Comparison of ENCODE assay signal across 7 mouse cellular contexts in genomic region chr13:81650382-81650781, GRCm38 (mm10). TPM values are rescaled to one million over a fixed set of nuclear protein-coding genes. Genes with fewer than 3 reads are reported as not detected.
DNase-seq lines count a peak whose midpoint lies in the region; ATAC-seq and TF ChIP-seq lines count a peak whose summit lies in the region.
"Not testable (repeated sequence)": the region's sequence is repeated elsewhere in the genome, so short reads cannot be mapped to it uniquely, and the experiment has no call there.
"Had no signal": no experiment of that assay in that cellular context is flagged by ENCODE, and none has a peak within 500 bp of the region (broad histone marks: within the 10 kb centered on the region; RNA-seq: fewer than 3 reads in every experiment).

No protein-coding gene starts in this region.

- H3K27me3 ChIP-seq in G1E (ENCODE audit: insufficient read depth, low read length); erythroblast, embryonic 14.5 days (ENCODE audit: control insufficient read depth); liver, embryonic 12.5 days (replicated peaks); liver, embryonic 14.5 days (ENCODE audit: control insufficient read depth, insufficient read depth, low read length); liver, embryonic 16.5 days (ENCODE audit: control insufficient read depth, insufficient read depth, low read depth, low read length): not testable (repeated sequence)

- peak; percentile 76 for TF ChIP-seq EP300 in liver, embryonic 14.5 days (IDR thresholded peaks at IDR 0.05; ENCODE audit: low read depth)

- WGBS in liver, embryonic 12.5 days (ENCODE audit: insufficient replicate concordance) = 29% methylated on average over 5 of the region's 6 CpGs
- 22% methylated on average over 4 of the region's 6 CpGs for WGBS in liver, embryonic 14.5 days (ENCODE audit: insufficient replicate concordance)
- WGBS in liver, embryonic 16.5 days (ENCODE audit: insufficient replicate concordance) = 21% methylated on average over 5 of the region's 6 CpGs

- not testable (repeated sequence) for H3K36me3 ChIP-seq in G1E (replicated peaks); erythroblast, embryonic 14.5 days (ENCODE audit: control insufficient read depth); liver, embryonic 12.5 days; liver, embryonic 14.5 days (replicated peaks; ENCODE audit: control insufficient read depth, insufficient read depth, low read depth); liver, embryonic 16.5 days (ENCODE audit: control insufficient read depth, insufficient read depth)

- peaks cover 64% of the 10 kb centered on the region for H3K4me1 ChIP-seq in G1E (ENCODE audit: insufficient read depth, low read depth, low read length)
- H3K4me1 ChIP-seq in erythroblast, embryonic 14.5 days (ENCODE audit: control insufficient read depth) = peaks cover 42% of the 10 kb centered on the region
- peaks cover 40% of the 10 kb centered on the region for H3K4me1 ChIP-seq in liver, embryonic 12.5 days
- peaks cover 24 to 28% of the 10 kb centered on the region in 2 experiments for H3K4me1 ChIP-seq in liver, embryonic 14.5 days (replicated peaks; ENCODE audit: control insufficient read depth in 2 of 2, insufficient read depth in 2 of 2, low read length in 1 of 2)
- H3K4me1 ChIP-seq in liver, embryonic 16.5 days (ENCODE audit: control insufficient read depth, low read depth, low read length) = not testable (repeated sequence)

- peak overlapping the region; percentile 55; the same call in 1 of the 2 replicates for H3K4me3 ChIP-seq in G1E (ENCODE audit: low read depth, low read length)
- peak overlapping the region; percentile 40 for H3K4me3 ChIP-seq in erythroblast, embryonic 14.5 days (replicated peaks)
- not testable (repeated sequence) for H3K4me3 ChIP-seq in liver, embryonic 12.5 days; liver, embryonic 14.5 days (ENCODE audit: insufficient read depth in 1 of 2, low read depth in 2 of 2, low read length in 2 of 2); liver, embryonic 16.5 days (ENCODE audit: low read depth, low read length)

- not testable (repeated sequence) for ATAC-seq in G1E (ENCODE audit: extremely low read depth, insufficient number of reproducible peaks, low FRiP score, poor library complexity, severe bottlenecking); liver, embryonic 16.5 days (ENCODE audit: low read depth)
- peak; percentile 47; the same call in 1 of the 2 replicates for ATAC-seq in liver, embryonic 12.5 days
- peak; percentile 41; the same call in 1 of the 2 replicates for ATAC-seq in liver, embryonic 14.5 days (ENCODE audit: insufficient read depth)

- DNase-seq in G1E (ENCODE audit: low spot score) = not testable (repeated sequence)
- DNase-seq in c-Kit-positive CD71-positive TER-119-negative erythroid progenitor cells, embryonic 14.5 days (ENCODE audit: low read depth) = peak; percentile 43
- DNase-seq in liver, embryonic 14.5 days (ENCODE audit: low read depth in 3 of 3, low spot score in 3 of 3) = peak in 1 of 3 experiments; percentile 32

- not testable (repeated sequence) for TF ChIP-seq CTCF in G1E (IDR thresholded peaks at IDR 0.05; ENCODE audit: low read depth, low read length); liver, embryonic 14.5 days (IDR thresholded peaks at IDR 0.05; ENCODE audit: low read depth)

- not testable (repeated sequence) for H3K9me3 ChIP-seq in G1E (replicated peaks); erythroblast, embryonic 14.5 days (ENCODE audit: control insufficient read depth, low read length); liver, embryonic 12.5 days (replicated peaks); liver, embryonic 14.5 days (ENCODE audit: control insufficient read depth, low read length); liver, embryonic 16.5 days (replicated peaks; ENCODE audit: control insufficient read depth, low read length)

- not testable (repeated sequence) for H3K9ac ChIP-seq in liver, embryonic 12.5 days; liver, embryonic 14.5 days (replicated peaks); liver, embryonic 16.5 days (ENCODE audit: low read depth, low read length)

- peak overlapping the region; percentile 38 for H3K4me2 ChIP-seq in liver, embryonic 12.5 days
- H3K4me2 ChIP-seq in liver, embryonic 14.5 days (ENCODE audit: low read depth) = peak overlapping the region; percentile 41
- H3K4me2 ChIP-seq in liver, embryonic 16.5 days (ENCODE audit: low read depth, low read length) = peak overlapping the region; percentile 37; the same call in 1 of the 2 replicates

- H3K27ac ChIP-seq in liver, embryonic 12.5 days = 0 out of 2 replicates have a peak overlapping the region, but pooled peaks have one; percentile 27
- not testable (repeated sequence) for H3K27ac ChIP-seq in liver, embryonic 14.5 days; liver, embryonic 16.5 days (ENCODE audit: low read length)

RNA-seq across cellular contexts. Expression of gene Lysmd3, which starts 7.1 kb away (rescaled TPM):
- total RNA-seq in G1E (2014; fragmentation: Nextera tagmentation) = 52.9 and 64.9 TPM in 2 replicates
- total RNA-seq in G1E (2017) = 30.1 and 55.0 TPM in 2 replicates
- 3.6 and 4.4 TPM in 2 replicates for polyA plus RNA-seq in G1E (2012)
- 0.17 and 0.46 TPM in 2 replicates for polyA plus RNA-seq in erythroblast, embryonic 14.5 days (2012)
- polyA plus RNA-seq in liver, embryonic 12.5 days (2016; fragmentation: Nextera tagmentation; extraction: Ambion mirVana) = 17.7 and 19.5 TPM in 2 replicates
- polyA plus RNA-seq in liver, embryonic 14.5 days (2012; rRNA removed) = 4.3 and 6.4 TPM in 2 replicates
- polyA plus RNA-seq in liver, embryonic 14.5 days (2014; fragmentation: Nextera tagmentation; extraction: Ambion mirVana) = 19.0 and 21.5 TPM in 2 replicates
- polyA plus RNA-seq in liver, embryonic 16.5 days (2015; fragmentation: Nextera tagmentation; extraction: Ambion mirVana) = 18.7 and 19.0 TPM in 2 replicates

RNA-seq across cellular contexts. Expression of gene Adgrv1, which starts 17.4 kb away (rescaled TPM):
- total RNA-seq in G1E (2014; fragmentation: Nextera tagmentation) (not detected in 2 replicates), G1E (2017) (0.41 and 0.49 TPM in 2 replicates)
- polyA plus RNA-seq in G1E (2012) = not detected in 2 replicates
- under 0.01 TPM in 1 of 2 replicates, not detected in the other for polyA plus RNA-seq in erythroblast, embryonic 14.5 days (2012)
- polyA plus RNA-seq in liver, embryonic 12.5 days (2016; fragmentation: Nextera tagmentation; extraction: Ambion mirVana) = 0.30 and 0.31 TPM in 2 replicates
- 0.08 and 0.09 TPM in 2 replicates for polyA plus RNA-seq in liver, embryonic 14.5 days (2012; rRNA removed)
- polyA plus RNA-seq in liver, embryonic 14.5 days (2014; fragmentation: Nextera tagmentation; extraction: Ambion mirVana) = 0.24 and 0.32 TPM in 2 replicates
- polyA plus RNA-seq in liver, embryonic 16.5 days (2015; fragmentation: Nextera tagmentation; extraction: Ambion mirVana) = 0.17 and 0.19 TPM in 2 replicates
- polyA plus RNA-seq: CD4-positive, CD25-positive, alpha-beta regulatory T cell, adult 4 months had no signal
